Mouse (Mus musculus): ENCODE data around the gene Ctrb1.

Gene Ctrb1

DNA sequence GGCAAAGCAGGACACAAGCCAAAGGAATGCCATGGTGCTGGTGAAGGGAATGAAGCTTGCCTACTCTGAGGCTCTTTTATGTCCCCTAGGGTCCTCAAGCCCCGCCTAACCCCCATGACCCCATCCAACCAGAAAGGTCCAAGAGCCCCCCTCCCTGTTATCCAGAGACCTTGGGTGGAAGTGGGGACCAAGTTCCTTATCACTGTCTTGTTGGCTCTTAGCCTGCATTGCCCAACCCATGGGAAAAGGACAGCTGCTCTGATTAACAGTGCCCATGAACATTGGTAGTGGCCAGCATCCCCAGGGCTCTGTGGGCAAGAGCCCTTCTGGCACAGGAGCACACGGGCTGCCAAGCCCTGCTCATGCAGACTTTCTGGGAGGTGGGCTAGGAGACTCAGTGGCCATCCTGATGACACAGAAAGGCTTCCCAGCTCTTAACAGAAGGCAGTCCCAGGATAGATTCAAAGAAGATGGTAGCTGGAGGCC is at the start of gene Ctrb1:
Gene Ctrb1, minus strand, starts transcription at position 51 of the 486 bp plus-strand sequence.
- DNase-seq (ENCODE audit: low spot score), result no peak

DNA sequence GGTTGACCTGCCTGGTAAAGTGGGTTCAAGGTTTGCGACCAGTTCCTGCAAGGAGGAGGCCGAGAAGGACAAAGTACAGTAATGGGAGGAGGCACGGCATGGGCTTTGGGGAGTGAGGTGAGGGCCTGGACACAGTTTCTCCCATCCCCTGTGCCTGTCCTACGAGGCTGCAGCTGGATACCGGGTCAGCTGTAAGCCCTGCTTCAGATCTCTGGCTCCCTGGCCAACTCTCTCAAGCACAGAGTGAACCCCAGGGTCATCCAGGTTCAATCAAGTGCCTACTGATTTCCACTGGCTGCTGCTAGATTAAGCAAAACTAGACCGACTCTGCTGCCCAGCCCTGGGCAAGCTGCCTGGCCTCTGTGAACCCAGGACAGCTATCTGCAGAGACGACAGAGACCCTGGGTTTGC is 49.5 kb upstream of the Ctrb1 start:
- no peak for DNase-seq (ENCODE audit: low spot score)

DNA sequence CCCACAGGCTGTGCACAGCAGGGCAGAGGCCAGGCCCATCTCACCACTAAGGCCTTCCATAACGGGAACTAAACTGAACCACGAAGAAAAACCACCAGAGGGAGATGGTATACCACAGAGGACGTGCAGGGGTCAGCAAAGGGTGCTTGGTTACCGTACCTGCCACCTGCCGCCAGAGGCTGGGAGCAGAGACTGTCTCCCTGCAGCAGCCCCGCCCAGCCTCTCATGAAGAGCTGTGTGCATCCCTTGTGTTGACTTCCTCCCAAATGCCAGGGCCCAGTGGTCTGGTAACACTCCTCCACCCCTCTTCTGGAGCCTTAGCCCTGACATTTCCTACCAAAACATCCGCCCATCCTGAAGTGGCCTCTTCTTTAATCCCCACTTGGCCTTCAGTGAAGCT is 48.8 kb upstream of the Ctrb1 start:
- no peak for DNase-seq (ENCODE audit: low spot score)

DNA sequence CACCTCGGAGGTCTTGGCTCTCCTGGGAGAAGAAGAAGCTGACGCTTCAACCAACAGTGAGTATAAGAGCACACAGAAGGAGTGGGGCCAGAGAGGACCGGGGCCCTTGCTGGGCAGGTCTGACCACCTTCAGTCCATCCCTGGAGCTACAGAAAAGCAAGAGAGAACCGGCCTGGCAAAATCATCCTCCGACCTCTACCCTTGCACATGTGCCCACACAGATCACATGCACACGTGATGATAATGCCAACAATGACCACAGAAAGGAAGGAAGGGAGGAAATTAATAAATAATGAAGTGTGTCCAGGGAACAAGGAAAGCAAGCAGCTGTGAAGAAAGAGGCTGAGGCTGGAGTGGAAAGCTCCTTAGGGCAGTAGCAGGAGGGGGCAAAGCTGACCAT is 48.1 kb upstream of the Ctrb1 start:
- DNase-seq (ENCODE audit: low spot score), result no peak

DNA sequence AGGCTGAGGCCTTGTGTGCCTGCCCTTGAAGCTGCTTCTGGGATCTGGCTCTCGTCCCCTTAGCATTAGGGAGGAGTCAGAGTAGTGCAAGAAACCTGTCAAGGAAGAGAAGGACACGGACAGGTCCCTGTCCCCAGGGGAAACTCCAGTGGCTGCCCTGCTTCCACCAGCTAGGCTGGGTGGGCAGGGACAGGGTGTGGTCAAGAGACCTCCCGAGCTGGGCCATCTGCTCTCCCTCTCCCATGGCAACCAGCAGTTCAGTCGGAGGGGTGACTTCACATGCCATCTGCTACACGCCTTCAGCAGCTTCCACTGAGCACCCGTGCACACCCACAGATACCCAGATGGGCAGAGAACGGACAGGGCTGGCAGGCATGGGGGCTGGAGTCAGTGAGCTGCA is 45.5 kb upstream of the Ctrb1 start:
- DNase-seq (ENCODE audit: low spot score), result no peak

DNA sequence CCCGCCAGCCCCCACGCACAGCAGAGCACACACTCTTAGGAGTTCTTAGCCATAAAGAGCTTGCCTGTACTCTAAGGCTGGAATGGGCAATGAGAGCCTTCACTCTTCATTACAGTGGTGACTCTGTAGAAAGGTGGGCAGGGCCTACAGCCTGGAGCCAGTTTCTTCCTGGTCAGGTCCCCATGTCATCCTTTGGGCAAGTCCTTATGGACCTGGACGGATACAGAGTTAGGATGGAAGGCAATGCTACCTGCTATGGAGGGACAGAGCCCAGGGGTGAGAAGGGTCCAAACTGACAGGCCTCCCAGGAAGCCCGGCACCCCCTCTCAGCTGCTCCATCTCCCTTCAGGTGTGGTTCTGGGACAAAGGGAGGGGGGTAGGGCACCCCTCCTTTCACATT is 45.0 kb upstream of the Ctrb1 start:
- no peak for DNase-seq (ENCODE audit: low spot score)

DNA sequence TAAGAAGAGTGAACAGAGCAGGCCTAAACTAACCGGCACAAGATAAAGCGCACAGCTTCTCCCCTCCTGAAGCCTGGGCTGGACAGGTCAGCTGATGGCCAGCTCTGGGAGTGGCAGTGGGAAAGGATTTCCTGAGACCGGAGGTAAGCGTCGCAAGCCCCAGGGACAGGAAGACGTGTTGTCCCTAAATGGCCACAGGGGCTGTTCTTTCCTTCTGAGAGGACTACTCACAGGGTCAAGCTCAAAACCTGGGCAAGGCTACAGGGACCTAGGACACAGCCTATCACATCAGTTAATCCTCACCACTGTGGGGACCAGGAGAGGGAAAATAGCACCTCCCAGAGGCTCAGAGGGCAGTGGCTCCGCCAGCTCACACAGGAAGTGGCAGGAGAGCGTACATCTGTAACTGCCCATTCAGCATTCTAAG is 44.5 kb upstream of the Ctrb1 start:
- DNase-seq (ENCODE audit: low spot score), result no peak

DNA sequence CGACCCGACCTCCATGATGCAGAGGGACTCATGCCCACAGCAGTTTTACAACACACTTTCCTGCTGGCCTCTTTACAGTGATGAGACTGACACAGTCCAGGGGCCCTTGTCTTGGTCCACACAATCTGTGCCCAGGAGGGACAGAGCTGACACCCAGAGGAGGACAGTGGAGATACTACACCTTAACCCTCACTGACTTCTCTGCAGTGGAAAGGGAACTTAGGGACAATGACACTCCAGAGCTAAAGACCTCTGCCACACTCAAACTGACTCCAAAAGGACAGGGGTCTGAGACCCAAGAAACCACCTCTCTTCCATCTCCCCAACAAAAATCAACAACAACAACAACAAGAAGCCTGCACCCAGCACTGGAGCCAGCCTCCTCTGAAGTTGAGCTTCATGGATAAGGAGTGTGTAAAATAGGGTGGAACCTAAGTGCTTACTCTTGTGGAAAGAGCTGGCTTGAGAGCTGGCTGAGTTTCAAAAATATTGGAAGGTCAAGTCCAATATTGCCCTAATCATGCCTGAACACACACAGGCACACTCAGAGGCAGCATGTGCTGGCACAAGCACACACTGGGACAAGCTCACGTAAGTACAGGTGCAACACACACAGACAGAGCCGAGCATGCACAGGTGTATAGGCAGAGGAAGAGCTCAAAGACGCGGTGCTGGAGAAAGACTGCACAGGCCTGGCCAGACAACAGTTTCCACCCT is 43.6 kb upstream of the Ctrb1 start:
- DNase-seq (ENCODE audit: low spot score), result no peak

DNA sequence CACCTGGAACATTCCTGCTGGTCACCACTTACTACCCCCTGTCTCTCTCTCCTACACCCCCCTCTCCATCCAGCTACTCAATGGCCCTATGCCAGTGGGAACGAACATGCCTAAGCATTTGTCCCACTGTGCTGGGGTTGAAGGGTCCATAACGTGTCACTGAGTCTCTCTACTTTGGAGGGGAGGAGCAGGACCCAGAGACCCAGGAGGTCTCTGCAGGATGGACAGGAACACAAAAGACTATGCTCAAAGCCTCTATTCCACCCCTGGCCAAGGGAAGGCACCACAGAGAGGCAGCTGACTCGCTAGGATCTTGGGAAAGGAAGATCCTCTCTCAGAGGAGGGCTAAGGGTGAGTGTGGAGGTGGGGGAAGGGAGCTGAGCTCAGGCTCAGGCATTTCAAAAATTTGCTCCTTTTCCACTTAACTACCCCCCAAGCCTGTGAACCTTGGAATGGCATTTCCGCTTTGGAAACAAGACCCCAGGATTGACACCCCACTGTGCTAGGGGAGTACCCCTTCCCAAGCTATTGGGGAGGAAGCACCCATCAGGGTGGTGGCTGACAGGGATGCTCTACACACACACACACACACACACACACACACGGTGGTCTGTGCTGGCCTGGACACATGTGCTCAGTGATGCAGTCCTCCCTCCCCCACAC is 42.9 kb upstream of the Ctrb1 start:
- no peak for DNase-seq (ENCODE audit: low spot score)

DNA sequence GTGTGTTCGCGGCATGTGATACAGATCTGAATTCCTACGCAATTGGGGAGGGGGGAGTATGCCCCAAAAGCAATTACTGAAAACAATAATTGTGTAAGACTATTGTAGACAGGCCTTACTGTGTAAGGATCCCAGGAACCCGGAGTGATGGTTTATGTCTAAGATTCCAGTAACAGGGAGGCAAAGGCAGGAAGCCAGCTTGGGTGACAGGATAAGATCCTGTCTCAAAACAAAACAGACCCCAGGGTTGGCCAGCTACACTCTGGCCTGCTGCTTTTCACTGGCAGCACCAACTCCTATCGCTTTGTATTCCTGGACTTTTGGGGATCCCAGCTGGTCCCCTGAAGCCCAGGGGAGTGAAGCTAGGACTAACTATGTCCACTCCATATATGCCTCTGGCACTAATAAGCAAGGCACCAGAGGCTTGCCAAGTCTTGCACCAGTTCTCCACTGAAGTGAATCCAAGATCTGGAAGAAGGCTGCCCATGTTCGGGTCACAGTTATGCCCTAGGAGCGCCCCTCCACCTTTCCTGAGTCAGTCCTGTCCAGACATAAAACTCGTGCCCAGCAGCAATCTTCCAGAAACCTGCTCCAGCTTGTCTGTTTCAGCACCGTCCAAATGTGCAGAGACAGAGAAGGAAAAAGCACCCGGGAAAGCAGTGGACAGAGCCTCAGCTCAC is 41.7 kb upstream of the Ctrb1 start:
- DNase-seq (ENCODE audit: low spot score), result peak; percentile 78

DNA sequence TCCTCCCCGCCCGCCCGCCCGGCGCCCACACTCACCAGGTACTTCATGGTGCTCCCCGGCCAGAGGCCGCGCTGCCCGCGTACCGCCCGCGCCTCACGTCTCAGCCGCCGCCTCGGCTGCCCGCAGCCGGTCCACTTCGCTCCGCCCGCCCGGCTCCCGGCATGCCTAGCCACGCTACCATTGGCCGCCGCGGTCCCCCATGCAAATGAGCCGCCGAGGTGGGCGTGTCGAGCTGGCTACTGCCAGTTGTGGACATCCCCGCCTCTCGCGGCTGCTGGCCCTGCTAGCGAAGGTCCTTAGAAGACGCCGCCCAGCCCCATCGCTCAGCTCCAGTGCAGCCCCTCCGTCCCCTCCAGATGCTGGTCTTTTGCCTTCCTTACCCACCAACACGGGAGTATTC is 41.2 kb upstream of the Ctrb1 start:
- peak; percentile 94 for DNase-seq (ENCODE audit: low spot score)

DNA sequence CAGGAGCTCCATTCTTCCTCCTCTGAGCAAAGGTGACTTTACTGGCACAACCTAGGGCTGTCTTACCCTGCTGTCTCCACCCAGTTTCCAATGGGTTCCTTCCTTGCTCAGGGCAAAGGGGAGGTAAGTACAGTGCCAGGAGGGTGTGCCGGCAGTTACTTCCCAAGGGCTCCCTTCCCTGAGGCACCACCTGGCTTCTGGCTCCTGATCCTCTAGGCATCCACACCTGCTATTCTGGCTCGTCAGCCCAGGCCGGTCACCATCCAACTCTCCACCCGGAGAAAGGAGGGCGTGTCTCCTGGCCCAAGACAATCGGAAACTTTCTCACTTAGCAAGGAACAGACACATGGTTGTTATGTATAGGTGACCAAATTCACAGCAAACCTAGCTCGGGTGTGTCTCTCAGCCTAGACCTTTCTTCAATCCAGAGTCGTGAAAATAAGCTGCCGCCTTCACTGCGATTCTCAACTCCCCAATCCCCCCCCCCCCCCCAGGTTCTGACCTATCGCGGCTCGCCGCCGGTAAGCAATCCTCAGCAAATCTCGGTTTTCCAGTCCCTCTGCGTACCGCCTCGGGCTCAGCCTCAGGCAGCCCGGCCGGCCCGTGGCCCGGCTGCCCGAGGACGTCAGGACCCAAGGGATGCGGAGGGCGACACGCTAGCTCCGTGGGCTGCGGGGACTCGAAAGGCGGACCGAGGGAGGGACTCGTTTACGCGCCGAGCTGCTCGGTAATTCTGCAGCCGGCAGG is 40.6 kb upstream of the Ctrb1 start:
- peak; percentile 53 for DNase-seq (ENCODE audit: low spot score)

DNA sequence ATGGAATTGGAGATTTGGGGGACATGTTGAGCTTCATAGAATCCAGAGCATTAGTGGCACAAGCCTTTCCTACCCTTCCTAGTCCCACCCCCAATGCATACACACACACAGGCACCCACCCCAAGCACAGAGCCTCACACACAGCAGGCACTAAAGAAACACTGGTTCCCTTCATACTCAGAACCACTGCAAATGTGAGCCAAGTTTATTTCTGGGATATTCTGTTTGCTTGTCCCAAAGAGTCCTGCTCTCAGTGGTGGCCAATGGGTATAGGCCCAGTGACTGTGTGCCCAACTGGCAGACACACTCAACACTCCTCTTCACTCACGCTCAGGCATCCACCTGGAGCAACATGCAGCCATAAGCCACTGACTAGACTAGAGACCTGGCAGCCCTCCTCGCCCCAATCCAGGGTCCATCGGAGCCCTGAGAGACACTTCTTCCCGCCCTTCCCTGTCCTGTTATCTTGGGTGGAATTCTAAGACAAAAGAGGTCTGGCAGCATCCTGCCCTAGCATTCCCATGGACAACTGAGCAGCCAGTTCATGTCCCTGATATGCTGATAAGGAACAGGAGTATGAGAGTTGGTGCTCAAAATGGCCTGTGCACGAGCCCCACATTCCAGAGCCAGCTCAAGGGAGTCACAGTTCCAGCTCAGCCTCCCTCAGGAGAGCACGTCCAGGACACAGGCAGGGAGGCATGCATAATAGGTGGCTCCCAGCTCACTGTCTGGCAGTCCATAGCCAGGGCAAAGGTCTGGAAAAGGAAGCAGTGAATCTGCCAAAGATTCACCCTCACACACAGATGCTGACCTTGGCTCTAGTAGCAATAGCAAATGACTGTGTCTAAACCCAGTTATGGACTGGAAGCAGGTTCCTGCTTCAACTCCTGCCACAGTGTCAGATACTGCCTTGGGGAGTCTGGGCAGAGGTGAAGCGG is 38.7 kb upstream of the Ctrb1 start:
- DNase-seq (ENCODE audit: low spot score), result peak; percentile 71

DNA sequence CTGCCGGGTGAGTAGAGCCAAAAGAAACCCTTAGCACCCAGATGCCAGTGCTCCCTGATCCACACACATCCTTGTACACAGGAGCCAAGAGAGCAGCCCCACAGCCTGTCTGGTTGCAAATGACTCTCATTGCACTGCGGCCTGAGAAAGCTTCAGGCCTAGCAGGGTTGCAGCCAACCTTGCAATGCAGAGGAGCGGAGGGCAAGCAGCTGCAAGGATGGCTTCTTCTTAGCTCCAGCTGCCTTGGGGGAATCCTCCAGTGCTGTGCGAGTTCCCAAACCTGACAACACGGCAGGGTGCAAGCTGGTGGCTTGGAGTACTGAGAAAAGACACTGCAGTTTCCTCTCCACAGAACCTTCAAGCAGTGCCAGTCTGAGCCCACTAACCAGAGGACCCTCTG is 37.7 kb upstream of the Ctrb1 start:
- no peak for DNase-seq (ENCODE audit: low spot score)

DNA sequence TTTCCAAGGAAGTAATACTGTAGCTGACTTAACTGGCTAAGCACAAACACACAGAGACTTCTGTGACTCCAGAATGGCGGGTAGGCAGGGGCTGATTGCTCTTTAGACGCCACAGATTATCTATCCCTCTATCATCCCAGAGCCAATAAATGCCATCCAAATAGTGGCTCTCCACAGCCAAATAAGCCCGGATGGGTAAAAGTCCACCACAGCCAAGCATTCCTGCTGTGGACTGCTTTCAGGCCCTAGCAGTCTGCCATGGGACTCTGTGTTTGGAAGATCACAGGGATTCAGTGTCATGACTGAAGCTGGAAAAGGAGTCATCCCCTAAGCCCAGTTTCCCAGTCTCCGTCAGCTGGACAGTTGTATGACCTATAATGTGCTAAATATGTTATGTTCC is 36.7 kb upstream of the Ctrb1 start:
- DNase-seq (ENCODE audit: low spot score), result no peak

DNA sequence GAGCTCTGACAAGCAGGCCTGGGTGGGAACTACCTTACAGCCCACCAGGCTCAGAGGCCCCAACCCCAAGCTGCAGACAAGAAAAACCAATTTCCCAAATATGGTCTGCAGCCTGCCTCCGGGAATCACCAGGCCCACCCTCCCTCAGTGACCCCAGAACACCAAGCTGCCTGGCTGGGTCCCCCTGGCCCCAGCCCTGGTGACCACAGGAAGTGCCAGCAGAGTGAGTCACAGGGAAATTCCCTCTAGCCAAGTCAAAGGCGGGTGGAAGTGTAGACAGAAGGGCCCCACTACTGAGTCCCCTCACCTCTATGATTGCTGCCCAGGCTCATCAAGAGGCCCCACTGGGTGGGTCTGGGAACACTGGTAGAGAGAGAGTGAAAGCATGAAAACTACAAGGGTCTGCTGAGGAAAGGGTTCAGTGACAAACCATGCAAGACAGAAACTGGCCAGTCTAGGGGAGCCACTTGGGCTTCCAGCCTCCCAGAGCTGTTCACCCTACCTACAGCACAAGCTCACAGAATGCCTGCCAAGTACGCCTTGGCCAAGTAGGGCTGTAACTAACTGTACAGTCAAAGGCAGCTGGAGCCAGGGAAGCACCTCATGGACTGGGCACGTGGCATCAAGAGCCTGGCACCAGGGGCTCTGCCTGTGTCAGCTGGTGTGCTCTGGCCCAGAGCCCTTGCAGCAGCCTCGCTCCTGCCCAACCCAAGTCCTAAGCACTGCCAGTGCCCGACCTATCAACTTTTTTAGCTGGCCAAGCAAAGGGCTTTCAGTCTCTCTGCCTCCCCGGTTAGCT is 35.5 kb upstream of the Ctrb1 start:
- DNase-seq (ENCODE audit: low spot score), result peak; percentile 96

DNA sequence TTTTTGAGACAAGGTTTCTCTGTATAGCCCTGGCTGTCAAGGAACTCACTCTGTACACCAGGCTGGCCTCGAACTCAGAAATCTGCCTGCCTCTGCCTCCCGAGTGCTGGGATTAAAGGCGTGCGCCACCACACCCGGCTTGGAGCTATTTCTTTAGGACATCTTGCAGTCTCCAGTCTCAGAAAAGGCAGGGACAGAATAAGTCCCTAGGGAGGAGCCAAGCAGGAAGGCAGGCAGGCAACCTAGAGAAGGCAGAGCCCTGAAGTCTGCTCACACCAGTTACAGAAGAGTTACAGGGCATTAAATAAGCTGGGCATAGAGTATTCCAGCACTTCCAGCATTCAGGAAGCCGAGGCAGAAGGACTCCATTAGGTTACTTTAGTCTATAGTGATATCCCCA is 34.5 kb upstream of the Ctrb1 start:
- DNase-seq (ENCODE audit: low spot score), result no peak

DNA sequence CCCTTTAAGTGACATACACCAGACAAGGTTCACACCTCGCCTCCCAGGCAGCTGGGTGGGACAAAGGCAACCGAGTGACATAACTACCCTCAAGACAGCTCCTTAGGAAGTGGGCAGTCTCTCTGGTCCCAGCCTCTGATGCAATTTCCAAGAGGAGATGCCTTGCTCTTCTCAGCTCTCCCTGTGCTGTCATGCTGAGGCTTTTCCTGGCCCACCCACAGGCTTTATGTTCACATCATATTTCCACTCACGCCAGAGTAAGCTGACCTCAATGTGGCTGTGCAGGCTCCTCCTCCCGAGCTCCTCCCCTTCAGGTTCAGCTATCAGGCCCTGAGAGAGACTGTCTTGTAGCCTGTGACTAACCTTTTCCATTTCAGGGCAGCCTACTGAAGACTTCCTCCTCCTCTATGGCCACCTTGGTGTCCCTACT is 29.3 kb upstream of the Ctrb1 start:
- DNase-seq (ENCODE audit: low spot score), result no peak

DNA sequence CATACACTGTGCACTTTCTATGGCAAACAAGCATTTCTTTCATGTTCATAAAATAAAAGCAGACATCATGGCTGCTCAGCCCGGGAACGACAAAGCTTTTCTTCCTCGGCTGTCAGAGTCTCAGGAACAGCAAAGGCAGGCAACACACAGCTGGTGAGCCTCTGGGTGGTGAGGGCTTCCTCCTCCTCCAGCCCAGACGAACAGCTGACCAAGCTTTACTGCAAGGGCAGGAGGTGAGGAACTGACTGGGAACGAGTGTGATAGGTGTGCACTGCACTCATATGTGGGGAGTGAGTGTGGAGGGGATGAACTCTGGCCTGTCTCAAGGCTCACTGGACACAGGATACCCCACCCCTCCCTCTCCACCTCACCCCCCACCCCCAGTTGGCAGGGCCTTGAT is 28.1 kb upstream of the Ctrb1 start:
- DNase-seq (ENCODE audit: low spot score), result no peak

DNA sequence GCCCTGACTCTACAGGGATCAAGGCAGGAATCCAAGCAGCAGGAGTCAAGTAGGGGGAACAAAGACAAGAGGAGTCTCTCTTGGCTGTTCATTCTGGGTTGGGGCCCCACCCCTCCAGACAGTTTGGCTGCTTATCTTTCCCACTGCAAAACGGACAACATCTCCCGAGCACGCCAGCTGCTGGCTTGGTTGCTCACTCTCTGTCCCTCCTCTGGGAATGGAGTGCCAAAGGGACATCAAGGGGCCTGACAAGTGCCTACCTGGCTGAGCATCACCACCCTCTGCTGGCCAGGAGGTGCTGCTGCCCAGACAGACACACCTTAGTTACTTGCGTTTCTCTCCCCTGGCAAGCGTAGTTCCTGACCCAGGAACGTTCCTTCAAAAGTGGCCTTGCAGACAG is 27.1 kb upstream of the Ctrb1 start:
- DNase-seq (ENCODE audit: low spot score), result no peak

DNA sequence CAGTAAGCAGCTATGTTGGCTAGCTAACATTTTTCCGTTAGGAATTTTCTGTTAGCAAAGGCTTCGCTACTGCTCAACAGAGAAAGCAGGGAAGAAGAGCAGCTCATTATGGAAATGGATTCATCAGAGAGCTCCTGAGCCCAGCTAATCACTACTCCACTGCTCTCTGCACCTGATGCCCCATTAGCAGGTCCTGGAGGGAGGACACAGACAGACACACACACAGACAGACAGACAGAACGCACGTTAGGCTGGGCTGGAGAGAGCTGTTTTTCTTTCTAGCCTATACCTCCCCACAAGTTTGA is 26.6 kb upstream of the Ctrb1 start:
- no peak for DNase-seq (ENCODE audit: low spot score)

Data from adipocyte (in vitro differentiated cells).